21 mouse cellular contexts compared by ENCODE assay signal in the genomic region with DNA sequence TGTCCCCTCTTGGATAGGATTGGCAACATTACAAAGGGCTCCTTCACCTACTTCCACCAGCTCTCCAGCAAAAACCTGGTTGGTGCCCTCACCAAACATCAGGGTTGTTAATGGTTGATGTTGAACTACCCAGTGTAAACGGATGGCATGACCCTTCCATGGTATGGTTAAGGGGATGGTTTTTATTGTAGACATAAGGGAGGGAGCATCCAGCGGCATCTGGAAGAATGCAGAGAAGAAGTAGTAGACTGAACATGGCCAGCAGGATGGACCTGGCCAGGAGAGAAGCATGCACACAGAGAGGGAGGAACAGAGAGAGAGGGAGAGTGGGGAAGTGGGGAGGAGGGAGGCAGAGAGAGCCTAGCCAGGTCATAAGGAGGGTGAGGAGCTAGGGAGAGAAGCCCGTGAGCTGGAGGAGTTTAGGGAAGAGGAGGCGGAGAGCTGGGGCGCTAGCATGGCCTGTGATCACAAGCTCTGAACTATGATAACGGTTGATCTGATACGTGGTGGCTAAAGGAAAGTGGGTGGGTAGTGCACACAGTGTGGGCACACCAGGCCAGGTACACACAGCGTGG. TPM values are rescaled to one million over a fixed set of nuclear protein-coding genes. Genes with fewer than 3 reads are reported as not detected.
A peak's percentile ranks its signal among the peaks of the same experiment; 100 is the strongest.
DNase-seq lines count a peak whose midpoint lies in the region; ATAC-seq lines count a peak whose summit lies in the region.
"Had no signal": no experiment of that assay in that cellular context is flagged by ENCODE, and none has a peak within 500 bp of the region (broad histone marks: within the 10 kb centered on the region; RNA-seq: fewer than 3 reads in every experiment).

No protein-coding gene starts in this region.

- peak; percentile 38 for DNase-seq in forebrain, embryonic 11.5 days (ENCODE audit: low spot score)
- DNase-seq in liver, embryonic 11.5 days (ENCODE audit: low spot score), result peak; percentile 20
- DNase-seq in liver, result no peak
- DNase-seq in neural tube, embryonic 10.5 days (ENCODE audit: extremely low spot score, low spot score), result peak; percentile 8
- peak; percentile 23 for DNase-seq in limb, embryonic 10.5 days (ENCODE audit: low spot score)
- no peak for DNase-seq in gastrocnemius, adult 8-10 months (ENCODE audit: low spot score in 2 of 2)
- DNase-seq: gastrocnemius, adult 2 months; heart, adult 18-20 months; heart, postnatal 36 days had no signal

- 88% methylated on average over 8 of the region's 8 CpGs for WGBS in forebrain, embryonic 11.5 days
- WGBS in forebrain, embryonic 16.5 days, result 91% methylated on average over 8 of the region's 8 CpGs
- 73% methylated on average over 8 of the region's 8 CpGs for WGBS in liver, embryonic 11.5 days
- 92% methylated on average over 8 of the region's 8 CpGs for WGBS in neural tube, embryonic 15.5 days
- WGBS in limb, embryonic 10.5 days, result 81% methylated on average over 8 of the region's 8 CpGs

- no peak for ATAC-seq in forebrain, embryonic 11.5 days (replicated peaks; ENCODE audit: low FRiP score)
- no peak for ATAC-seq in forebrain, embryonic 16.5 days
- ATAC-seq in liver, embryonic 11.5 days (replicated peaks; ENCODE audit: low FRiP score), result no peak
- no peak for ATAC-seq in neural tube, embryonic 15.5 days (ENCODE audit: low FRiP score)
- ATAC-seq: forebrain, embryonic 13.5 days had no signal

- H3K9me3 ChIP-seq in forebrain, embryonic 11.5 days (ENCODE audit: control insufficient read depth, low read length), result no peaks in the 10 kb centered on the region
- H3K9me3 ChIP-seq in forebrain, embryonic 16.5 days (ENCODE audit: control insufficient read depth, low read length), result no peaks in the 10 kb centered on the region
- no peaks in the 10 kb centered on the region for H3K9me3 ChIP-seq in liver, embryonic 11.5 days (ENCODE audit: control insufficient read depth, low read length)
- no peaks in the 10 kb centered on the region for H3K9me3 ChIP-seq in neural tube, embryonic 15.5 days (replicated peaks)
- H3K9me3 ChIP-seq in limb, embryonic 10.5 days (replicated peaks), result no peaks in the 10 kb centered on the region
- H3K9me3 ChIP-seq: embryonic facial prominence, embryonic 13.5 days; forebrain, embryonic 13.5 days; heart, embryonic 13.5 days; hindbrain, embryonic 15.5 days had no signal

- H3K4me3 ChIP-seq in forebrain, embryonic 11.5 days (ENCODE audit: low read depth, low read length), result no peak overlapping the region
- no peak overlapping the region for H3K4me3 ChIP-seq in forebrain, embryonic 16.5 days (replicated peaks; ENCODE audit: low read length)
- H3K4me3 ChIP-seq in liver, embryonic 11.5 days (ENCODE audit: low read depth, low read length), result no peak overlapping the region
- H3K4me3 ChIP-seq in neural tube, embryonic 15.5 days (replicated peaks), result no peak overlapping the region
- no peak overlapping the region for H3K4me3 ChIP-seq in limb, embryonic 10.5 days
- H3K4me3 ChIP-seq: embryonic facial prominence, embryonic 13.5 days; forebrain, embryonic 13.5 days; gastrocnemius, adult 2 months; heart, embryonic 13.5 days; hindbrain, embryonic 15.5 days had no signal

- no peak overlapping the region for H3K27ac ChIP-seq in forebrain, embryonic 11.5 days (ENCODE audit: low read depth, low read length)
- H3K27ac ChIP-seq in forebrain, embryonic 16.5 days (ENCODE audit: low read length), result no peak overlapping the region
- H3K27ac ChIP-seq in liver, embryonic 11.5 days (ENCODE audit: low read depth, low read length), result no peak overlapping the region
- H3K27ac ChIP-seq in neural tube, embryonic 15.5 days (replicated peaks), result no peak overlapping the region
- H3K27ac ChIP-seq in limb, embryonic 10.5 days, result no peak overlapping the region
- H3K27ac ChIP-seq: embryonic facial prominence, embryonic 13.5 days; forebrain, embryonic 13.5 days; gastrocnemius, adult 2 months; heart, embryonic 13.5 days; hindbrain, embryonic 15.5 days had no signal

- peaks cover 16% of the 10 kb centered on the region for H3K4me1 ChIP-seq in forebrain, embryonic 11.5 days (replicated peaks; ENCODE audit: control insufficient read depth, insufficient read depth, low read length)
- H3K4me1 ChIP-seq in forebrain, embryonic 16.5 days (replicated peaks; ENCODE audit: control insufficient read depth, insufficient read depth, low read length), result peaks cover 25% of the 10 kb centered on the region
- no peaks in the 10 kb centered on the region; the same call in 1 of the 2 replicates for H3K4me1 ChIP-seq in liver, embryonic 11.5 days (replicated peaks; ENCODE audit: control insufficient read depth, insufficient read depth, low read length)
- peaks cover 20% of the 10 kb centered on the region for H3K4me1 ChIP-seq in neural tube, embryonic 15.5 days
- H3K4me1 ChIP-seq in limb, embryonic 10.5 days, result peaks cover 30% of the 10 kb centered on the region

- no peaks in the 10 kb centered on the region for H3K36me3 ChIP-seq in forebrain, embryonic 11.5 days (ENCODE audit: control insufficient read depth, insufficient read depth, low read length)
- no peaks in the 10 kb centered on the region for H3K36me3 ChIP-seq in forebrain, embryonic 16.5 days (ENCODE audit: control insufficient read depth, insufficient read depth)
- H3K36me3 ChIP-seq in liver, embryonic 11.5 days (ENCODE audit: control insufficient read depth, insufficient read depth, low read length), result no peaks in the 10 kb centered on the region
- H3K36me3 ChIP-seq in neural tube, embryonic 15.5 days, result no peaks in the 10 kb centered on the region
- no peaks in the 10 kb centered on the region for H3K36me3 ChIP-seq in limb, embryonic 10.5 days
- H3K36me3 ChIP-seq: embryonic facial prominence, embryonic 13.5 days; heart, embryonic 13.5 days; hindbrain, embryonic 15.5 days had no signal

- H3K27me3 ChIP-seq in forebrain, embryonic 11.5 days (ENCODE audit: control insufficient read depth, insufficient read depth, low read length), result no peaks in the 10 kb centered on the region; the same call in 1 of the 2 replicates
- H3K27me3 ChIP-seq in forebrain, embryonic 16.5 days (replicated peaks; ENCODE audit: control insufficient read depth, insufficient read depth, low read length), result no peaks in the 10 kb centered on the region
- H3K27me3 ChIP-seq in liver, embryonic 11.5 days (replicated peaks; ENCODE audit: control insufficient read depth, insufficient read depth, low read length), result no peaks in the 10 kb centered on the region
- H3K27me3 ChIP-seq in neural tube, embryonic 15.5 days (replicated peaks), result no peaks in the 10 kb centered on the region
- H3K27me3 ChIP-seq in limb, embryonic 10.5 days (ENCODE audit: low read depth, poor library complexity, severe bottlenecking), result peaks cover 4% of the 10 kb centered on the region; the same call in 1 of the 2 replicates
- H3K27me3 ChIP-seq: CH12.LX; forebrain, embryonic 13.5 days; hindbrain, embryonic 15.5 days had no signal

- no peak overlapping the region for H3K9ac ChIP-seq in forebrain, embryonic 11.5 days (ENCODE audit: low read length)
- no peak overlapping the region for H3K9ac ChIP-seq in forebrain, embryonic 16.5 days (replicated peaks; ENCODE audit: low read depth, low read length)
- no peak overlapping the region for H3K9ac ChIP-seq in liver, embryonic 11.5 days (ENCODE audit: low read depth, low read length)
- H3K9ac ChIP-seq in neural tube, embryonic 15.5 days (replicated peaks), result no peak overlapping the region
- H3K9ac ChIP-seq: embryonic facial prominence, embryonic 13.5 days; forebrain, embryonic 13.5 days; heart, embryonic 13.5 days; hindbrain, embryonic 15.5 days had no signal

- H3K4me2 ChIP-seq in forebrain, embryonic 11.5 days (ENCODE audit: low read depth, low read length, severe bottlenecking), result no peak overlapping the region
- H3K4me2 ChIP-seq in forebrain, embryonic 16.5 days (ENCODE audit: low read length), result no peak overlapping the region
- H3K4me2 ChIP-seq in liver, embryonic 11.5 days, result no peak overlapping the region
- no peak overlapping the region for H3K4me2 ChIP-seq in neural tube, embryonic 15.5 days
- H3K4me2 ChIP-seq: embryonic facial prominence, embryonic 13.5 days; forebrain, embryonic 13.5 days; heart, embryonic 13.5 days; hindbrain, embryonic 15.5 days had no signal

RNA-seq across cellular contexts. Expression of gene Rpl36-ps4, which starts 45.3 kb away (rescaled TPM):
- polyA plus RNA-seq in forebrain, embryonic 11.5 days (2014; fragmentation: Nextera tagmentation; extraction: Ambion mirVana), result not detected in 2 replicates
- not detected in 2 replicates for polyA plus RNA-seq in forebrain, embryonic 16.5 days (2015; fragmentation: Nextera tagmentation; extraction: Ambion mirVana)
- polyA plus RNA-seq in liver, embryonic 11.5 days (2014; fragmentation: Nextera tagmentation; extraction: Ambion mirVana), result not detected in 2 replicates
- not detected in 2 replicates for polyA plus RNA-seq in neural tube, embryonic 15.5 days (2015; fragmentation: Nextera tagmentation; extraction: Ambion mirVana)
- polyA plus RNA-seq in limb, embryonic 10.5 days (2016; fragmentation: Nextera tagmentation; extraction: Ambion mirVana), result not detected in 2 replicates
- total RNA-seq in gastrocnemius, adult 8-10 months (2022), result not detected
- total RNA-seq: adrenal gland, adult 2 months; adrenal gland, postnatal 25 days; CH12.LX; gastrocnemius, adult 2 months; gastrocnemius, postnatal 36 days; heart, adult 18-20 months; heart, postnatal 36 days had no signal
- polyA plus RNA-seq: adrenal gland, adult 2 months; embryonic facial prominence, embryonic 13.5 days; forebrain, embryonic 13.5 days; heart, embryonic 13.5 days; heart, postnatal 0 days; hindbrain, embryonic 11.5 days; hindbrain, embryonic 15.5 days had no signal

Comparison
In these comparisons a context has a peak if more than half of its experiments do, and no peak if none do; other contexts are left out.
1. DNase-seq: peak in forebrain, embryonic 11.5 days (single experiment), liver, embryonic 11.5 days (single experiment), neural tube, embryonic 10.5 days (single experiment) and limb, embryonic 10.5 days (single experiment); none in liver (single experiment) and gastrocnemius, adult 8-10 months (0 of 2).